Mouse (Mus musculus) layer of hippocampus, postnatal 10 days (tissue): ENCODE measurements around the gene Mvb12a. TPM values are rescaled to one million over a fixed set of nuclear protein-coding genes. Genes with fewer than 3 reads are reported as not detected.
A peak's percentile ranks its signal among the peaks of the same experiment; 100 is the strongest.

Experiments used
- DNase-seq, 2 experiments: peaks; one replicate each; pipeline ENCODE4 v3.0.0; 2021; ENCODE audit warnings: low spot score in 2 of 2
- total RNA-seq, 2 experiments: library from RNA; stranded (reverse); gene quantifications; 2 replicates each; pipeline ENCODE4 v1.2.3; 2021

Mvb12a gene
- total RNA-seq, 2 experiments from 2014 or later = 36.9 to 40.7 TPM

DNA sequence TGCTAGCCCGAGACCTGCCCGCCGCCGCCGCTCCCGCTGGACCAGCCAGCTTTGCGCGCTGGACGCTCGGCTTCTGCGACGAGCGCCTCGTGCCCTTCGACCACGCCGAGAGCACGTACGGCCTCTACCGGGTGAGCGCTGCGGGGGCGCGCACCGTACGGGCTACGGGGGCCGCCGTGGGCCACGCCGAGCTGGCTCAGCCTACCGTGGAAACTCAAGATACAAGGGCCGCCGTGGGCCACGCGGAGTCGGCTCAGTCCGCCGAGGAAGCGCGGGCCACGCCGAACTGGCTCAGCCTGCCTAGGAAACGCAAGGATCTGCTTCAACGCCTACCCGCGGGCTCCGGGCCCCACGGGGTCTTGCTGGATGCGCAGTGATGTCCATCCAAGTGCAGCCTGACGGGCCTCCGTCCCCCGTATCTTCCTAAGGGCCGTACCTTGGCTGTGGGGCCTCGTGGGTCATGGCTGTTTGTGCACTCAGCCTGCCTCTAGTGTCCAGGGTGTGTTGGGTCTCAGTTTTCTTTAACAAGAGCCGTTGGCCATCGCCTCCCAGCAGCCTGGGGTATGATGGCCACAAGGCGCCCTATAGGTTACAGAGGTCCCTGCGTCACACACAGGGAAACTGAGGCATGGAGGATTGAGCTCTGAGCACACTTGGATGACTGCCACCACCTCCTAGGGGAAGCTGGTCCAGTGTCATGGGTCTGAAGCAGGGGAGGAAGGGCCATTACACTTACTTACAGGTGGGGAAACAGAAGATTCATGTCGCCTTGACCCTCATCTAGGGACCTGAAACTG, 49.9 kb downstream of the Mvb12a start:
- peak; percentile 73 to 82 for DNase-seq

DNA sequence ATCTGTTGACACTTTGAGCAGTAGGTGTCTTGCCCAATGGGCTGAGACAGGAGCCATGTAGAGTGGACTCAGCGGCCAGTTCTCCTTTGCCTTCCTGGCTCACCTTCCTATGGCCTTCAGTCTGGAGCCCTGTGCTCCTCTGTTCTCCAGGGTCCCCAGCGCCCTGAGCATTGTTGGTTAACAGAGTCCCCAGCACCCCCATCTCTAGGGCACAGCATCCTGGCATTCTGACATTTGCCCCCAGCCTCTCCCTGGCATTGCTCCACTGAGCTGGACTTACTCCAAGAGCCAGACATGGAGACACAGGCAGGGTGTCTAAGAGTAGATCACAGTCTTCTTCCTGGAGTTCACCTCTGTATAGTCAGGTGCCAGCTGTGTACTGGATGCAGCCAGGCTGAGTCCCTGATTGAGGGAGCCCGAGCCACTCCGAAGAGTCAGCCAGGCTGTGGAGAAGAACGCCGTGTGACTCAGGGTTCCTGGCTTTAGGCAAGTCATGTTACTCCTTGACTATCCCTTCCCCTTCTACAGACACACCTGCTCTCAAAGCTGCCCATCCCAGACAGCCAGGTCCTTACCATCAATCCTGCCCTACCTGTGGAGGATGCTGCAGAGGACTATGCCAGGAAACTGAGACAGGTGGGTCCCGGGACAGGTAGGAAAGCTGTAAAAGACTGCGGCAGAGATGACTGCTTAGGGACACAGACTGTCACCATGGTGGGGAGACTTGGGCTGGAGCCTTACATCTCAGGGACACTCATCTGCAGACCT, 51.0 kb downstream of the Mvb12a start:
- DNase-seq = no peak

DNA sequence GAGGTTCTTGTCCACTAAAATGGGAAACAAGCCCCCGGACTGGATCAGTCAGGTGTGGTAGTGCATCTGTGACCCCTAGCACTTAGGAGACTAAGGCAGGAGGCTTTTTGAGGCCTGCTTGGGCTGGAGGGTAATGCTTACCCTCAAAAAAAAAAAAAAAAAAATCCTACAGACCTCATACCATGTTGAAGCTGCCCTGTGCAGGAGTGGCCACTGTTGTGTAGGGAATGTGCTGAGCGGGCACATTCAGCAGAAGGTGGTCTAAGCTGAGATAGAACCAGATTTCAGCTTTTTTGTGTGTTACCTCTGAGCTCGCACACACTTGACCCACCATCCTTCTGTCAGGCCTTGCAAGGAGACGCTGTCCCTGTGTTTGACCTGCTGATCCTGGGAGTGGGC, 51.6 kb downstream of the Mvb12a start:
- no peak for DNase-seq

DNA sequence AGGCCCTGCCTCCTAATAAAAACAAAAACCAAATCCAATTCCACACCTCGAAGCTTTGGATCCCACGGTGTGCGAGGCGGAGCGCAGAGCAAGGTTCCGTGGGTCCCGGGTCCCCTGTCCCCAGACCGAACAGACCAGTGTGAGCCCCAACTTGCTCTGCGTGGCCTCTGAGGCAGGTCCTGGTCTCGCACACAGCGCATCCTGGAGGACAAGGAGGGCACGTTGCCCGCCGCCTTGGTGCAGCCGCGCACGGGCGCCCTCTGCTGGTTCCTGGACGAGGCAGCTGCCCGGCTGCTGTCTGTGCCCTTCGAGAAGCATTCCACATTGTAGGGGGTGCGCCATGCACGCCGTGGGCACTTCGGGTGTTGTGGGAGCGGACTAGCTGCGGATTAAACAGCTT, 53.1 kb downstream of the Mvb12a start:
- DNase-seq = peak; percentile 93 to 96

DNA sequence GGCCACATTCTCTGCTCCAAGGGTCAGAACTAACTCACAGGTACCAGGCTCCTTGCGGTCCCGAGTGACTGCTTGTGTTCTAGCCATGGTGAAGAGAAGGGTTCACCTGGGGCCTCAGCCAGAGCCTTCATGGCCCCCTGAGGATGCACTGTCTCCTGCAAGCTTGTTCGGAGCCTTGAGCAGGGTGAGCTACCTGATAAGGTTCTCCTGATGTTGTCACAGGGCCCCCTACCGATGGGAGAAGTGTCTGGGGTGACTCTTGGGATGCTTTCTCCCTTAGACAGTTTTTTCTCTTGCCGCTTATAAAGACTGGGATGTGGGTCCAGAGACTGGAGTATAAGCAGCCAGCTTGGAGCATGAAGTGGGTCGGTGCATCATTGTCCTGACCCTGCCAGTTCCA, 53.7 kb downstream of the Mvb12a start:
- DNase-seq = no peak

DNA sequence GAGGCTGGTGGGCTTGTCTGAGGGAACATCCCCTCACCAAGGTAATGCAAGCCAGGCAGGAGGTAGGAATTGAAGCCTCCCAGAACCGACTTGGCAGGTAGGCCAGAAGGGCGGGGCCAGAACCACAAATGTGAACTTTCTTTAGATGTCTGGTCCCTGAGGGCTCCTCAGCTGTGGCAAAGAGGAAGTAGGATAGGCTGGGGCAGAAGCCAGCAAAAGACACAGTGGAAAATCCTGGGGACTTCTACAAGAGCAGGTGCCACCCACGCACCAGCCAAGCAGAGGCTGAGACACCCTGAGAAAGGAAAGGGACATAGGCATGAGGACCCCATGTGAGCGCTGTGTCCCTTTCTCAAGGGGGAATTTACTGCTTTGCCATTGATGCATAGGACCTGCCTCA, 54.1 kb downstream of the Mvb12a start:
- DNase-seq = no peak

DNA sequence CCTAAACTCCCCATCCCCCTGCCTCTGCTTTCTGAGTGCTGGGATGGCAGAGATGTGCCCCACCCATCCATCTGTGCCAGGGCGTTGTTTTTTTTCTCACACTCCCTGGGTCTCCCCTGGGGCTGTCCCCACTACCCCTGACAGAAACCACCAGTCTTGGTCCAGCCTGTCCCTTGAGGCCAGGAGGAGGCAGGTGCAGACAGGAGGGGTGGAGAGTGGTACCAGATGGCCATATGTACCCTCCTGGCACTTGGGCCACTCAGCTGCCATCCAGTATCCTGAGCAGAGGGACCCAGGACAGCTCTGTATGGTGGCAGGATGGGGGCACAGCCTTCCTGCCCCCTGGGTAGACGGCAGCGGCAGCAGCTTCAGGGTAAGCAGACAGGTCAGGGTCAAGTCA, 54.7 kb downstream of the Mvb12a start, which contains the start of gene Fam129c:
Gene Fam129c (plus strand): TSS at position 198 of the 400 bp plus-strand sequence.
- no peak for DNase-seq

Other genes starting within 250 kb of the Mvb12a start
- 100 to 1,000 TPM in 1 of 2 experiments, 10 to 100 TPM in 1; 97.9 to 108 TPM for gene Use1, start 176.1 kb upstream of the Mvb12a start, total RNA-seq
- gene Ocel1, start 171.6 kb upstream of the Mvb12a start, total RNA-seq = 10 to 100 TPM; 17.2 to 17.6 TPM
- gene Nr2f6, start 161.0 kb upstream of the Mvb12a start, total RNA-seq = 10 to 100 TPM; 32.2 to 32.5 TPM
- gene Ushbp1, start 147.1 kb upstream of the Mvb12a start, total RNA-seq = 1 to 10 TPM; 6.7 to 7.3 TPM
- 10 to 100 TPM; 78.7 to 82.2 TPM for gene Babam1, start 146.1 kb upstream of the Mvb12a start, total RNA-seq
- 1 to 10 TPM; 2.2 to 2.7 TPM for gene Ankle1, start 136.9 kb upstream of the Mvb12a start, total RNA-seq
- 100 to 1,000 TPM; 145 to 159 TPM for gene Abhd8, start 79.3 kb upstream of the Mvb12a start, total RNA-seq
- gene Mrpl34, start 78.0 kb upstream of the Mvb12a start, total RNA-seq = 10 to 100 TPM; 59.5 to 69.2 TPM
- gene Dda1, start 73.7 kb upstream of the Mvb12a start, total RNA-seq = 100 to 1,000 TPM; 128 to 130 TPM
- 10 to 100 TPM; 64.3 to 71.5 TPM for gene Ano8, start 57.0 kb upstream of the Mvb12a start, total RNA-seq
- 10 to 100 TPM; 26.4 to 29.4 TPM for gene Gtpbp3, start 54.8 kb upstream of the Mvb12a start, total RNA-seq
- gene Plvap, start 31.2 kb upstream of the Mvb12a start, total RNA-seq = 1 to 10 TPM; 8.1 to 9.2 TPM
- gene Ccdc194, start 17.2 kb upstream of the Mvb12a start, total RNA-seq = not detected
- gene Bst2, start 5.5 kb upstream of the Mvb12a start, total RNA-seq = 1 to 10 TPM; 4.1 to 4.8 TPM
- gene Tmem221, start 15.9 kb downstream of the Mvb12a start, total RNA-seq = not detected
- gene Nxnl1, start 23.7 kb downstream of the Mvb12a start, total RNA-seq = not detected
- gene Slc27a1, start 26.0 kb downstream of the Mvb12a start, total RNA-seq = 10 to 100 TPM; 76.8 to 92.7 TPM
- 10 to 100 TPM; 75.1 to 81.0 TPM for gene Pgls, start 49.3 kb downstream of the Mvb12a start, total RNA-seq
- 1 to 10 TPM; 4.6 to 5.8 TPM for gene Fam129c, start 54.7 kb downstream of the Mvb12a start, total RNA-seq
- 10 to 100 TPM; 65.8 to 77.0 TPM for gene Colgalt1, start 68.1 kb downstream of the Mvb12a start, total RNA-seq
- gene Unc13a, start 128.8 kb downstream of the Mvb12a start, total RNA-seq = 100 to 1,000 TPM; 242 to 246 TPM
- gene Jak3, start 133.4 kb downstream of the Mvb12a start, total RNA-seq = 1 to 10 TPM; 7.7 to 7.8 TPM
- gene Insl3, start 146.3 kb downstream of the Mvb12a start, total RNA-seq = 1 to 10 TPM; 2.3 to 2.4 TPM
- gene B3gnt3, start 158.9 kb downstream of the Mvb12a start, total RNA-seq = under 1 TPM; 0.42 to 0.64 TPM
- gene Fcho1, start 182.8 kb downstream of the Mvb12a start, total RNA-seq = 100 to 1,000 TPM; 111 to 119 TPM